Mouse (Mus musculus): ENCODE measurements around the gene Myo9b. TPM values are rescaled to one million over a fixed set of nuclear protein-coding genes. Genes with fewer than 3 reads are reported as not detected.

Myo9b gene
- polyA plus RNA-seq, 1 experiment from 2014 or later, result 13.5 TPM

- 93% methylated on average over 14 of the region's 14 CpGs for WGBS (ENCODE audit: insufficient replicate concordance)
- peaks cover 49% of the 10 kb centered on the region for H3K4me1 ChIP-seq
Measured at GRCm38 (mm10) chr8:71407441-71407840, 134.9 kb downstream of the Myo9b start.

GRCm38 (mm10) chr8:71408231-71408630, 135.7 kb downstream of the Myo9b start:
- Histone ChIP-seq H3K9me3 (replicated peaks) (no peaks in the 10 kb centered on the region), H3K4me3 (no peak overlapping the region), H3K4me2 (no peak overlapping the region), H3K36me3 (peaks cover 44% of the 10 kb centered on the region), H3K27me3 (replicated peaks) (no peaks in the 10 kb centered on the region), H3K9ac (no peak overlapping the region), H3K4me1 (peaks cover 49% of the 10 kb centered on the region), H3K27ac (no peak overlapping the region)
- no peak for ATAC-seq
- 83% methylated on average over 4 of the region's 4 CpGs for WGBS (ENCODE audit: insufficient replicate concordance)

More at GRCm38 (mm10) chr8:71407441-71407840, 134.9 kb downstream of the Myo9b start:
- H3K9ac ChIP-seq, result peak overlapping the region; percentile 91; the same call in 1 of the 2 replicates
- ATAC-seq, result no peak
- peaks cover 52% of the 10 kb centered on the region for H3K36me3 ChIP-seq
- H3K4me3 ChIP-seq, result peak overlapping the region; percentile 92
- no peaks in the 10 kb centered on the region for H3K9me3 ChIP-seq (replicated peaks)
- no peaks in the 10 kb centered on the region for H3K27me3 ChIP-seq (replicated peaks)
- H3K27ac ChIP-seq, result no peak overlapping the region
- peak overlapping the region; percentile 86 for H3K4me2 ChIP-seq

Other genes starting within 250 kb of the Myo9b start
- gene Haus8, start 220 bp downstream of the Myo9b start, polyA plus RNA-seq (2016; fragmentation: Nextera tagmentation; extraction: Ambion mirVana), result 60.1 and 62.8 TPM in 2 replicates
- gene Use1, start 94.1 kb downstream of the Myo9b start, polyA plus RNA-seq (2016; fragmentation: Nextera tagmentation; extraction: Ambion mirVana), result 60.2 and 61.1 TPM in 2 replicates
- gene Ocel1, start 98.6 kb downstream of the Myo9b start, polyA plus RNA-seq (2016; fragmentation: Nextera tagmentation; extraction: Ambion mirVana), result 6.8 and 6.9 TPM in 2 replicates
- gene Nr2f6, start 109.2 kb downstream of the Myo9b start, polyA plus RNA-seq (2016; fragmentation: Nextera tagmentation; extraction: Ambion mirVana), result 35.3 and 38.8 TPM in 2 replicates
- gene Ushbp1, start 123.1 kb downstream of the Myo9b start, polyA plus RNA-seq (2016; fragmentation: Nextera tagmentation; extraction: Ambion mirVana), result 3.6 and 4.0 TPM in 2 replicates
- 79.0 and 82.6 TPM in 2 replicates for gene Babam1, start 124.1 kb downstream of the Myo9b start, polyA plus RNA-seq (2016; fragmentation: Nextera tagmentation; extraction: Ambion mirVana)
- 57.9 and 58.3 TPM in 2 replicates for gene Ankle1, start 133.3 kb downstream of the Myo9b start, polyA plus RNA-seq (2016; fragmentation: Nextera tagmentation; extraction: Ambion mirVana)
- gene Abhd8, start 190.9 kb downstream of the Myo9b start, polyA plus RNA-seq (2016; fragmentation: Nextera tagmentation; extraction: Ambion mirVana), result 16.0 and 17.4 TPM in 2 replicates
- 168 and 173 TPM in 2 replicates for gene Mrpl34, start 192.2 kb downstream of the Myo9b start, polyA plus RNA-seq (2016; fragmentation: Nextera tagmentation; extraction: Ambion mirVana)
- gene Dda1, start 196.5 kb downstream of the Myo9b start, polyA plus RNA-seq (2016; fragmentation: Nextera tagmentation; extraction: Ambion mirVana), result 60.6 and 63.1 TPM in 2 replicates
- 1.2 TPM in 2 replicates for gene Ano8, start 213.2 kb downstream of the Myo9b start, polyA plus RNA-seq (2016; fragmentation: Nextera tagmentation; extraction: Ambion mirVana)
- gene Gtpbp3, start 215.4 kb downstream of the Myo9b start, polyA plus RNA-seq (2016; fragmentation: Nextera tagmentation; extraction: Ambion mirVana), result 9.3 and 9.6 TPM in 2 replicates
- gene Plvap, start 239.0 kb downstream of the Myo9b start, polyA plus RNA-seq (2016; fragmentation: Nextera tagmentation; extraction: Ambion mirVana), result 44.8 and 46.7 TPM in 2 replicates